Mouse (Mus musculus): ENCODE data around the gene H2afb1. TPM values are rescaled to one million over a fixed set of nuclear protein-coding genes. Genes with fewer than 3 reads are reported as not detected.

Gene H2afb1
- not detected in 2 replicates for polyA plus RNA-seq (2012; rRNA removed)

GRCm38 (mm10) chrX:117014457-117014856 lies at the start of gene H2afb1:
Gene H2afb1, plus strand, starts transcription at chrX:117014757.

Data from central nervous system, embryonic 11.5 days (tissue).